Mouse (Mus musculus): ENCODE data around the gene Agap1. TPM values are rescaled to one million over a fixed set of nuclear protein-coding genes. Genes with fewer than 3 reads are reported as not detected.

Agap1 gene
- polyA plus RNA-seq, 1 experiment from 2014 or later = 8.7 TPM

DNA sequence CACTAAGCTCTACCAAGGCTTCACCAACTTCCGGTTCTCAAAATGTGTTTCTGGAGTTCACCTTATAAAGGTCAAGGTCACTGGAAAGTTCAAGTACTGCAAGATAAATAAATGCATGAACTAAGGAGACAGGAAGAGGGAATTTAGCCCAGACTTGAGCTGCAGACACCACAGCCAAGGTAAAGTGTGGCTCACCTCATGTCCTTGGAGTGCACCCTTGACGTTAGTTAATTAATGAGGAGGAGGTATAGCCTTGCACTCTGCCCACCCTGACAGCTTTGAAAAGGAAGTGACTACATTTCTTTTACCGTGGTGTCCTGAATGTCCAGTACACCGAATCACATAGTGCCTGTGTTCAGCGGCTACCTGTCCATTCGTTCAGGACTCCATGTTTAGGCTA is 15.3 kb upstream of the Agap1 start:
- WGBS = 46% methylated on average over 6 of the region's 6 CpGs

DNA sequence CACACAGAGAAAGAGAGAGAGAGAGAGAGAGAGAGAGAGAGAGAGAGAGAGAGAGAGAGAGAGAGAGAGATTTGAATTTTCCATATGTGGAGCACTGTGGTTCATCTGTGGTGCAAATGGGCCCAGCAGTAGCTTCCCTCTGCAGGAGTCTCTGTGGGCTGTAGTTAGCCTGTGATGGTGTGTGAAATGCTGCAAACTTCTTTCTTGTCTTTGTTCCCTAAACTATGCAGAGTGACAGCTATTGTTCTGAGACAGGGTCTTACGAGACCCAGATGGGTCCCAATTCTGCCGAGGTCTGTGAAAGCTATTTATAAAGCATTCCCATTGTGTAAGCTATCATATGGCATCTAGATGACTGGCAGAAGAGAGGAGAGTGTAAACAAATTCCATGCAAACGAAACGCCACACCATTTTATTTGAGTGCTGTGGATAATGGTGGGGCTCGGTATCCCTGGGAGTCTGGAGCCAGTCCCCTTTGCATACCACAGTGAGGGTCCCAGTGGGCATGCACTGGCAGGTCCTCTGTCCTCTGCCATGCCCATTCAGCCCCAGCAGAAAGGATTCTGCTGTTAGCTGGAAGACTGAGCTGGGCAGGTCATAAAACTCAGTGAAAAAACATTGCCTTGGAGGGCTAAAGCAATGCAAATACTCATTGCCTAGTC is 13.2 kb upstream of the Agap1 start:
- 11% methylated on average over 5 of the region's 5 CpGs for WGBS
- no peaks in the 10 kb centered on the region for H3K4me1 ChIP-seq (ENCODE audit: insufficient read depth, low read depth, low read length)
- H3K36me3 ChIP-seq (ENCODE audit: insufficient read depth, low read length) = no peaks in the 10 kb centered on the region
- no peak for TF ChIP-seq EP300 (IDR thresholded peaks at IDR 0.05)
- no peak for TF ChIP-seq CTCF (IDR thresholded peaks at IDR 0.05)
- H3K4me3 ChIP-seq (ENCODE audit: low read depth, low read length) = no peak overlapping the region
- no peak overlapping the region for H3K9ac ChIP-seq (replicated peaks; ENCODE audit: low read depth)
- H3K4me2 ChIP-seq (replicated peaks; ENCODE audit: low read depth, low read length) = no peak overlapping the region
- no peaks in the 10 kb centered on the region for H3K9me3 ChIP-seq (ENCODE audit: low read length)
- H3K27ac ChIP-seq (ENCODE audit: low read length) = no peak overlapping the region
- no peaks in the 10 kb centered on the region for H3K27me3 ChIP-seq (replicated peaks; ENCODE audit: insufficient read depth, low read length)
- ATAC-seq (no peak), DNase-seq (ENCODE audit: low spot score) (no peak)

More for the DNA sequence above, 15.3 kb upstream of the Agap1 start:
- no peak overlapping the region for H3K9ac ChIP-seq (replicated peaks; ENCODE audit: low read depth)
- H3K9me3 ChIP-seq (ENCODE audit: low read length) = no peaks in the 10 kb centered on the region
- H3K36me3 ChIP-seq (ENCODE audit: insufficient read depth, low read length) = no peaks in the 10 kb centered on the region
- no peak overlapping the region for H3K27ac ChIP-seq (ENCODE audit: low read length)
- H3K4me1 ChIP-seq (ENCODE audit: insufficient read depth, low read depth, low read length) = no peaks in the 10 kb centered on the region
- DNase-seq (ENCODE audit: low spot score) (no peak), ATAC-seq (no peak)
- no peak for TF ChIP-seq EP300 (IDR thresholded peaks at IDR 0.05)
- no peak for TF ChIP-seq CTCF (IDR thresholded peaks at IDR 0.05)
- H3K4me3 ChIP-seq (ENCODE audit: low read depth, low read length) = no peak overlapping the region
- H3K4me2 ChIP-seq (replicated peaks; ENCODE audit: low read depth, low read length) = no peak overlapping the region
- no peaks in the 10 kb centered on the region for H3K27me3 ChIP-seq (replicated peaks; ENCODE audit: insufficient read depth, low read length)

DNA sequence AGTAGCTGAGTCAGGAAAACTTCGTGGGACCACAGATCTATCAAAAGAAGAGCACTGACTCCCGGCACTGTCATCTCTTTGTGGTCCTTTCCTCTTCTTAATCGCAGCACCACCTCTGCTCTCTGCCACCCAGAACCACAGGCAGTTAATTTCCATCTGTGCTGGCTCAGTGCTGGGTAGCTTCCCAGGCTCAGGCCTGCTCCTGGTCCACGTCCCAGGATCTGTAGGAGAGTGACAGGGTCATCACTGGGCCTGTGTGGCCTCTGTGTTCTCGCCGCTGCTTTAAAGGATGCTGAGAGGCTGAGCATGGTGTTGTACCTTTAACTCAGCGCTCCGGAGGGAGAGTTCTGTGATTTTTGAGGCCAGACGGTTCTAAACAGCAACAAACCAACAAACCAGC is 11.1 kb upstream of the Agap1 start:
- H3K4me3 ChIP-seq (ENCODE audit: low read depth, low read length) = no peak overlapping the region
- no peaks in the 10 kb centered on the region for H3K27me3 ChIP-seq (replicated peaks; ENCODE audit: insufficient read depth, low read length)
- H3K36me3 ChIP-seq (ENCODE audit: insufficient read depth, low read length) = no peaks in the 10 kb centered on the region
- no peak overlapping the region for H3K9ac ChIP-seq (replicated peaks; ENCODE audit: low read depth)
- H3K9me3 ChIP-seq (ENCODE audit: low read length) = no peaks in the 10 kb centered on the region
- H3K27ac ChIP-seq (ENCODE audit: low read length) = no peak overlapping the region
- TF ChIP-seq EP300 (IDR thresholded peaks at IDR 0.05) (no peak), CTCF (IDR thresholded peaks at IDR 0.05) (no peak)
- H3K4me1 ChIP-seq (ENCODE audit: insufficient read depth, low read depth, low read length) = no peaks in the 10 kb centered on the region
- ATAC-seq (no peak), DNase-seq (ENCODE audit: low spot score) (no peak)
- WGBS = 76% methylated on average over 9 of the region's 9 CpGs
- H3K4me2 ChIP-seq (replicated peaks; ENCODE audit: low read depth, low read length) = no peak overlapping the region

DNA sequence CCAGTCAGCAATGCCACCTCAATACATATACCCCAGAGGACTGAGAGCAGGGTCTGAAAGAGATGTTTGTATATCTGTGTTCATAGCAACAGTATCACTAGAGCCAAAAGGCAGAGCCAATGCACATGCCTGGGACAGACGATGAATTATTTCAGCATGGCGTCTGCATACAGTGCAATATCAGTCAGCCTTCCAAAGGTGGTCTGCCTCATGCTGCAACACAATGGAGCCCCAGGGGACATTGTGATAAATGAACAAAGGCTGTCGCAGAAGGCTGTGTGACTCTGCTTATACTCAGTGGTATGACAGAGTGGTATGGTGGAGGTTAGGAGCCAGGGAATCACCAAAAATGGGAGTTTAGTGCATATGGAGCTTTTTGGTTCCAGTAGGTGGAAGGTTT is 10.6 kb upstream of the Agap1 start:
- no peak overlapping the region for H3K4me2 ChIP-seq (replicated peaks; ENCODE audit: low read depth, low read length)
- no peak overlapping the region for H3K27ac ChIP-seq (ENCODE audit: low read length)
- TF ChIP-seq EP300 (IDR thresholded peaks at IDR 0.05) (no peak), CTCF (IDR thresholded peaks at IDR 0.05) (no peak)
- no peak overlapping the region for H3K4me3 ChIP-seq (ENCODE audit: low read depth, low read length)
- H3K9me3 ChIP-seq (ENCODE audit: low read length) = no peaks in the 10 kb centered on the region
- 76% methylated on average over 3 of the region's 3 CpGs for WGBS
- H3K4me1 ChIP-seq (ENCODE audit: insufficient read depth, low read depth, low read length) = no peaks in the 10 kb centered on the region
- H3K27me3 ChIP-seq (replicated peaks; ENCODE audit: insufficient read depth, low read length) = no peaks in the 10 kb centered on the region
- no peaks in the 10 kb centered on the region for H3K36me3 ChIP-seq (ENCODE audit: insufficient read depth, low read length)
- no peak overlapping the region for H3K9ac ChIP-seq (replicated peaks; ENCODE audit: low read depth)
- DNase-seq (ENCODE audit: low spot score) (no peak), ATAC-seq (no peak)

DNA sequence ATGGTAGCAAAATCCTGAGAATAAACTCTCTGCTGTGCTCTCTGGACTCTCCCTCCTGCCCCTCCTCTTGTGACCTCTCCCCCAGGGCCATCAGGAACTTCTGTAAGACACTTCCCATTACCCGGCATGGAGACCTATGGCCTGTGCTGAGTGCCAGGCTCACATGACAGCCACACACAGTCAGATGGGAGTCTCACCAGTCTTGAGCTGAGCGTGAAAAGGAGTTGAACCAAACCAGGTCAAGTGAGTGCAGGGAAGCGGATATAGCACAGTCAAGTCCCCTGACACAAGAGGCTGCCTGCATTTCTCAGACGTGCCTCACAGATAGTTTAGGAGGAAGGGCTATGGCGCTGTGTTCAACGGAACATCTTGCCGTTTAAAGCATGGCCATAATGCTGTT is 4.5 kb upstream of the Agap1 start:
- no peak overlapping the region for H3K27ac ChIP-seq (ENCODE audit: low read length)
- H3K4me3 ChIP-seq (ENCODE audit: low read depth, low read length) = no peak overlapping the region
- no peak overlapping the region for H3K4me2 ChIP-seq (replicated peaks; ENCODE audit: low read depth, low read length)
- TF ChIP-seq EP300 (IDR thresholded peaks at IDR 0.05) (no peak), CTCF (IDR thresholded peaks at IDR 0.05) (no peak)
- ATAC-seq (no peak), DNase-seq (ENCODE audit: low spot score) (no peak)
- H3K9ac ChIP-seq (replicated peaks; ENCODE audit: low read depth) = no peak overlapping the region
- H3K36me3 ChIP-seq (ENCODE audit: insufficient read depth, low read length) = no peaks in the 10 kb centered on the region
- H3K4me1 ChIP-seq (ENCODE audit: insufficient read depth, low read depth, low read length) = 0 out of 2 replicates have a peak, but pooled peaks cover 3% of the 10 kb centered on the region
- no peaks in the 10 kb centered on the region for H3K9me3 ChIP-seq (ENCODE audit: low read length)
- 75% methylated on average over 7 of the region's 7 CpGs for WGBS
- H3K27me3 ChIP-seq (replicated peaks; ENCODE audit: insufficient read depth, low read length) = no peaks in the 10 kb centered on the region

DNA sequence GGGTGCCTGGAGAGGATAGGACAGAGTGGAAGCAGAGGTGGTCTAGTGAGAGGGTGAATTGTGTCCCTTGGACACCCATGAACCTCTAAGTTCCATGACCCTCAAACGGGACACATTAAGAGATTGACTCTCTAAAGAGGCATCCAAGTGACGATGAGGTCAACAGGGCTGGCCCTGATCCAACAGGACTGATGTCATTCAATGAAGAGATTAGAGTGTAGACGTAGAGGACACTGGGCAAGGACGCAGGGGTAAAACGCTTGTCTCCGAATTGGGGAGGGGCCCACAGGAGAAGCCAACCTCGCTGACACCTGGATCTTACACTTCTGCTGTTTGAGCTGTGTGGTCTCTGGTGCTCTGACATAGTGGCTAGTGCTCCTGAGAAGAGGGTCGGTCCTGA is 2.5 kb upstream of the Agap1 start:
- DNase-seq (ENCODE audit: low spot score) (no peak), ATAC-seq (no peak)
- Histone ChIP-seq H3K27ac (ENCODE audit: low read length) (no peak overlapping the region), H3K36me3 (ENCODE audit: insufficient read depth, low read length) (no peaks in the 10 kb centered on the region), H3K4me1 (ENCODE audit: insufficient read depth, low read depth, low read length) (peaks cover 7% of the 10 kb centered on the region; the same call in 1 of the 2 replicates), H3K27me3 (replicated peaks; ENCODE audit: insufficient read depth, low read length) (no peaks in the 10 kb centered on the region), H3K4me2 (replicated peaks; ENCODE audit: low read depth, low read length) (no peak overlapping the region), H3K9me3 (ENCODE audit: low read length) (no peaks in the 10 kb centered on the region), H3K4me3 (ENCODE audit: low read depth, low read length) (no peak overlapping the region), H3K9ac (replicated peaks; ENCODE audit: low read depth) (no peak overlapping the region)
- WGBS = 80% methylated on average over 8 of the region's 8 CpGs
- TF ChIP-seq CTCF (IDR thresholded peaks at IDR 0.05) (no peak), EP300 (IDR thresholded peaks at IDR 0.05) (no peak)
